Mouse (Mus musculus): ENCODE data around the gene Pde9a.

- no peak for TF ChIP-seq CTCF (IDR thresholded peaks at IDR 0.05)
- TF ChIP-seq EP300 (IDR thresholded peaks at IDR 0.05), result no peak
Measured at GRCm38 (mm10) chr17:31342191-31342590, 43.8 kb upstream of the Pde9a start.

Data from lung, postnatal 0 days (tissue).